Mouse (Mus musculus): Measurements from ENCODE around the gene Qtrt2.

- TF ChIP-seq CTCF (IDR thresholded peaks at IDR 0.05; ENCODE audit: control insufficient read depth, insufficient read depth, low read length) (no peak), POLR2A (IDR thresholded peaks at IDR 0.05; ENCODE audit: borderline replicate concordance, control insufficient read depth, low read depth, low read length) (no peak)
Measured at GRCm38 (mm10) chr16:43930577-43930976, 4.0 kb upstream of the Qtrt2 start.
